Mouse (Mus musculus): ENCODE measurements at regions not wholly inside any gene's neighbourhood (a gene's known extent, or its start where the extent isn't known, plus 50 kb on each side); places are given as distances from the start of the nearest gene placed in this dataset.

DNA sequence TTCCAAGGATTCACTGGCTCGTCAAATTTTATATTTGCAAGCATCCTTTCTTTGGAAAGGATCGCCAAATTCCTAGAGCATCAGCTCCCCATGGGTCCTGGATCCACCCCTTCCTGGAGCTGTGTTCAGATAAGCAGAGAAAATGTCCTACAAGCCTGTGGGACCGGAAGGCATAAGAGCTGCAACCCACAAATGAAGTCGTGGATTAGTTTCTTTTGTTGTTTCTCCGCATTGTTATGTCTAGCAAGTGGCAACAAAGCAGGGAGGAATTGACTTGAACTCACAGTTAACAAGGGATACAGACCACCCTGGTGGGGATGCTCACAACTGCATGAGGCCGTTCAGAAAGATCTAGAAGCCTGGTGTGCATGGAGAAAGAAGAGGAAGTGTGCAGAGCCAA lies 406.4 kb downstream of the Med13l start:
- no peak for DNase-seq (ENCODE audit: extremely low read depth, insufficient read length, low spot score)

DNA sequence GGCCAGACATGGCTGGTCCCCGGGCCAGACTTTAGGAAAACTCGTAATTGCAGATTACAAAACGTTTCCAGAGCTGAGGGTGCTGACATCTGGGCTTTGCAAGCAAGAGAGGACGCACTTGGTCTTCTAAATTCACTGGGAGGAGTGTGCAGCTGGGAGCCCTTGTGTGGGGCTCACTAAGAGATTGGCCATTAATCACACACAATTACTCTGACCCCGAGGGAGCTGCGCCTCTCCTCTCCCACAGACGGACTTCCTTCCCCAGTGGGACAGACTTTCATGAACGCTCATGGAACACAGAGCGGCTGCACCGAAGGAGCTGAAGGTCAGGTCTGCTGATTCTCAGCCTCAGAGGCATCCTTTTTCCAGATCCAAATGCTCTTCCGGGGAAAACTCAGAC lies 407.2 kb downstream of the Med13l start:
- no peak for DNase-seq (ENCODE audit: extremely low read depth, insufficient read length, low spot score)

DNA sequence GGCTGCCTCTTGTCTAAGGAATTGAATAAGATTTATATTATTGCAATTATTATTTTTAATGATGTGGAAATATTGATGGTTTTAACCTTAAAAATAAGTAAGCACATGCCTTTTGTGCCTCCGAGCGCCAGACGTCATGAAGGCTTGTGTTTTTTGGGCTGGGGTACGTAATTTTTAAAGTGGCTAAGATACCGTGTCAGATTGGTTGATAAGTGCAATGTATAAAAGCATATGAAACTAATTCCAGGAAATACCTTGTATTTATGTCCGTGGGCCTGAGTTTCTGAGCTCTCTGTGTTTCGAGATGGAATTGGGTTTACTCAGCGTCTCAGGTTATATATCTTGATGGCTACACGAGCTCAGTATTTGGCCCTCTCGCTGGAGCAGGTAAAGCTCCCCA lies 414.7 kb downstream of the Med13l start:
- DNase-seq (ENCODE audit: extremely low read depth, insufficient read length, low spot score): no peak

DNA sequence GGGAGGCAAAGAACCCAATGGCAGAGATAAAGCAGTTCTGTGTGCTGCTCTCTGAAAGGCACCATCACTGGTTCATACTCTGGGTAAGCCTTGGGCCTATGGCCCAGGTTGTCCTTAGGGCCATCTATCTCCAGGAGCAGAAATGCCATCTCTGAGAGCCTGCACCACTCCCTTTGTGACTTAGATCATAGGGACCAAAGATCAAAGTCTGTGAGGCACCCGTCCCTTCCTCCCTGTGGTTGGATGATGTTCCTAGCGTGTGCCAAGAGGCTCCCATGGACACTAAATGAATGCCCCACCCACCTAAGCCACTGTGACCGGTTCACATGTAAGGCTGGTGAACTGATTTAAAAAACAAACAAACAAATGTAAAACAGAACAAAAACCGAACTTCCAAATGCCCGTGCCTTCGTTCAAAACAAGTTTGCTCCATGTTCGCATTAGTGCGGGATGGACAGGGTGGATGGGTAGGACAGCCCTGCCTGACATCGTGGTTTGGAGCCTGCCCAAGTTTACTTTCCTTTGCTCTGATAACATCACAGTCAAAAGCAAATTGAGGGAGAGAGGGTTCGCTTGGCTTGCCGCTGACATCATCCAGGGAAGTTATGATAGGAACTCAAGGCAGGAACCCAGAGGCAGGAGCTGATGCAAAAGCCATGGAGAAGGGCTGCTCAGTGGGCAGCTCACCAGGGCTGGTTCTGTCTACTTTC lies 418.6 kb downstream of the Med13l start:
- no peak for DNase-seq (ENCODE audit: extremely low read depth, insufficient read length, low spot score)

DNA sequence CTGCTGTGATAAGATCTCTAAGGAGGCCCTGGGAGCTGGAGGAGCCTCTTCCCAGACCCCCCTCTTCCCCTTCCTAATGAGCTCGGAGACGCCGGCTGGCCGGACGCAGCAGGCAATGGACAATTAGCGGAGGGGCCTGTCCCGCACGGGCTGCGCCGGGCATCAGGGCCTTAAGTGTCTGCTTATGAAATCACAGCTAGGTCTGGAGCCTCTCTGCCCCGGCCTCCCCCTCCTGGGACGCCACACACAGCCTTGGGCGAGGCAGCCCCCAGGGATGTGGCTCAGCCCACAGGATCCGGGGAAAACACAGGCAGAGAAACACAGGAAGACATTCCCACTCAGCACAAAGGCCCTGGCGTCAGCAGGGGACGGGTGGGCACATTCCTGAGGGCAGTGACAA lies 420.6 kb downstream of the Med13l start:
- no peak for DNase-seq (ENCODE audit: extremely low read depth, insufficient read length, low spot score)

DNA sequence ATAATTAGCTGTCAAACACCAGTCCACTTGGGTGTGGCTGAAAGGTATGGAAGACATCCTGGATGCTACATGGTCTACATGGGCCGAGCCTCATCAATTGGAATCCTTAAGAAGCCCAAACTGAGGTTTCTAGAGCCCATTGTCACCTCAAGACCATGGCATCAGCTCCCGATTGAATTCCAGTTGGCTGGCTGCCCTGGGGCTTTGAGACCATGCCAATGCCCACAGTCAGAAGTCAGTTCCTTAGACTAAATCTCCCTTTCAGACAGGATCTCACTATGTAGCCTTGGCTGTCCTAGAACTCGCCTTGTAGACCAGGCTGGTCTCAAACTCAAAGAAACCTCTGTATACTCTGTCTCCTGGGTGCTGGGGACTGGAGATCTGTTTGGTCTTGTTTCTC lies 423.8 kb downstream of the Med13l start:
- DNase-seq (ENCODE audit: extremely low read depth, insufficient read length, low spot score): no peak

DNA sequence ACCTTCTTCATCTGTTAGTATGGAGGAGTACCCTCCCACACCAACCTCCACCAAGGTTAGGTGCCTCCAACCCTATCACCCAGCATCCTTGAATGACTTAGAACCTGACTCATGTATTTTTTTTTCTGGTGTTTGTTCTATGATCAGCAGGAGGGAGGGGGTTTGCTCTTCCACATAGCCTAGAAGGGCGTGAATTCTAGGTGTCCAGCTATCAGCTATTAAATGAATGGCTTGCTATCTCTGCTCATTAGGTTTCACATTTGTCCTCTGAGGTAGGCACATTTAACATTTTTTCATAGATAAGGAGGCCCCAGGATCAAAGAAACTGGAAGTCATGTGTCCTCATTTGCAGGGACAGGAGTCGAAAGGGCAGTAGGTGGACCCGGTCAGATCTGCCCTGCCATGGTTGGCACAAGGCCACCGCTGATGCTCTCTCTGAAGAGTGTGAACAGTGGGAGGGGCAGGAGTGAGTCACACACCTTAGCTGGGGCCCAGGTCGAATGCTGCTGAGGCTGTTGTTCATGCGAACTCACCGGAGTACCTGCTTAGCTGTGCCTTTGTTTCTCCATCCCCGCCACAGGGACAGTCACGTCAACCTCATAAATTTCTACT lies 424.4 kb downstream of the Med13l start:
- DNase-seq (ENCODE audit: extremely low read depth, insufficient read length, low spot score): no peak

DNA sequence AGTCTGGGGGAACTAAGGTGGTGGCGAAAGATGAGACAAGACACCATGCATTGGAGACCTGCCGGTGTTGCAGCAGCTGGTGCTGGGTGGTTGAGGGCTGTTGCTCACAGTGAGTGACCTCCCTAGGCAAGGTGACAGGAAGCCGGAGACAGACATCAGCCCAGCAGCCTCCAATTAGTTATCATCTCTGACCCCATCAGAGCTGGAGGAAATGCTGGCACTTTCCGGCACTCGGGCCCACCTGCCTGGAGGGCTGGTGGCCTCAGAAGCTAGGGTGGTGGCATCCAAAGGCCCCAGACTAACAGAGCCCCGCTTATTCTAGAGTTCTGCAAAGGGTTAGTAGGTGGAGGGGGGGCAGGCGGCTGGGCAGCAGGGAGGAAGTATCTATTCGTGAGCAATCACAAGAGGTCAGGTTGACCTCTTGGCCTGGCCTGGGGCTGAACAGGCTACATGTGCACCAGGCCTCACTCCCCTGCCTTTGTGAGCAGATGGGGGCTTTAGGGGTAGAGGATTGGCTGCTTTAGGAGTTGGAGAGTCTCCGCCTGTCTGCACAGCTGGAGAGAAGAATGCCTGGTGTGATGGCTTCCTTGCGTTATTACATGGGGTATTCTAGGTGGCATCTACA lies 427.0 kb downstream of the Med13l start:
- DNase-seq (ENCODE audit: extremely low read depth, insufficient read length, low spot score): no peak

DNA sequence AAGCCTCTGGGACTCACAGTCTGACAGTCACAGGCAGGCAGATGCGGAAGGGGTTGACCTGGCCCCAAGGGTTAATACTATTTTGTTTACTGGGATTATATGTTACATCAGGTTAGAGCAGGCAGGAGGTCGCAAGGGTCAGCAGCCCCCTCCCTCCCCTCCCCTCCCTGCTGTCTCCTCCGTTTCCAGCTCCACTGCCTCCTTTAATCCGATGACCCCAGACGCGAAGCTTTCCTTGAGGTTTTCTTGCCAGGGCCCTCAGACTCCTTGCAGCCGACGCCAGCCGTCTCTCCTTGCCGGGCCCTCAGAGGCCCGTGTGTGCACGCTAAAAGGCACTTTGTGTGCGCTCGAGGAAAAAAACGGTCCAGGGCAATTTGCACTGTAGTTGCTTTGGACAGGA lies 438.6 kb downstream of the Med13l start:
- no peak for DNase-seq (ENCODE audit: extremely low read depth, insufficient read length, low spot score)

DNA sequence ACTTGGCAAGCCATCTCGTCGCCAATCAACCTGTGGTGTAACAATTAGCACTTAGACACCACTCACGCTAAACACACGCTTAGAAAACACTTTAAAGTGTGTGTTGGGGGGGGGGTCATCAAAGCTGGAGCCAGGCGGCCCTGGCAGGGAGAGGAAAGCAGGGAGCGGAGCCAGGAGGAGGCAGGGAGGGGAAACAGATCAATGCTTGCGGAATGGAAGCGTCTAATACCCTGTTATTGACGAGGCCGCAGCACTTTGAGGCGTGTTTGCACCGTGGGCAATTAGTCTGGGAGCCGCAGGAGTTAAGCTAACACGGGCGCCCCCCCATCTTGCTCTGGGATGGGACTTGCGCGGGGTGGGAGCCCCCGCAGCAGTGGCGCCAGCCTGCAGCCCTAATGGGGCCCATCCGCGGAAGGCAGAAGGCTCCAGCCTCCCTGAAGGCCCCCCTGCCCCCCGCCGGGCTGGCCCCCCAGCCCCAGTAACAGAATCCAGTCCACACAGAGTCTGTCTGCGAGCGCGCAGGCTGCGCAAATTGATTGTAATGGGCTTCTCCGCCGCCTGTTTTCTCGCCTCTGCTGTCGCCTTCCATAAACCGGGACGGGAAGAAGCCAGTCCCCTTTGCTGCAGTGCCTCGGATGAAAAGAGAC lies 445.5 kb downstream of the Med13l start:
- no peak for DNase-seq (ENCODE audit: extremely low read depth, insufficient read length, low spot score)

DNA sequence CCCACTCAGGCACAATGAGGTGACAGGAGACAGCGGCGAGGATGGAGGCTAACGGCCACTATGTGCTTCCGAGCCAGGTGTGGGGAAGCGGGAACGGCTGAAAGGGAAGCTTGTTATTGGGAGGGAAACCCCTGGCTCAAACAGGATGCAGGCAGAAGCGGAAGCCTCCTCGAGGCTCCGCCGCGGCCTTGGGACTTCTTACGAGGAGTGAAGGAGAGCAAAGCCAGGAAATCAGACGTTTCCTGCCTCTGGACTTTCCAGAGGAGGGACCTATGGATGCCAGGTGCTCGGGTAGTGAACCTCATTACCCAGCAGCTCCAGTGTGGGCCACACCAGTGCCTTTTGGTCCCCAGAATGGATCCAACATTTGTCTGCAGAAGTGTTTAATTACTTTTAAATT lies 449.6 kb downstream of the Med13l start:
- no peak for DNase-seq (ENCODE audit: extremely low read depth, insufficient read length, low spot score)

DNA sequence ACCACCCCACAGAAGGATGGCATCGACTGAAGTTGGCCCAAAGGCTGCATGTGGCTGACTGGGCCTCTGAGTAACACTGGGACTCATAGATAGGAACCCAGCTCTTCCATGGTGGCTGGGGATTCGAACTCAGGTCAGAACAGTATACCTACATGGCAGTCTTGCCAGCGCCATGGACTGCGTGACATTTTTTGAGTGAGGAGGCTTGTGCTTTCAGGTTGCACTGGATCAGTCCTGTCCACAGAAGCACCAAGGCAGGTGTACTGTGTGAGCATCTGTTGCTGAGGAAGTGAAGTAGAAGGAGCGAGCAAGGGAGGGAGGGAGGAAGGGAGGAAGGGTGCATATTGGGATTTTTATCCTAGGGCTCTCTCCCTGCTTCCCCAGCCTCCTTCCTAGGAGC lies 454.7 kb downstream of the Med13l start:
- no peak for DNase-seq (ENCODE audit: extremely low read depth, insufficient read length, low spot score)

DNA sequence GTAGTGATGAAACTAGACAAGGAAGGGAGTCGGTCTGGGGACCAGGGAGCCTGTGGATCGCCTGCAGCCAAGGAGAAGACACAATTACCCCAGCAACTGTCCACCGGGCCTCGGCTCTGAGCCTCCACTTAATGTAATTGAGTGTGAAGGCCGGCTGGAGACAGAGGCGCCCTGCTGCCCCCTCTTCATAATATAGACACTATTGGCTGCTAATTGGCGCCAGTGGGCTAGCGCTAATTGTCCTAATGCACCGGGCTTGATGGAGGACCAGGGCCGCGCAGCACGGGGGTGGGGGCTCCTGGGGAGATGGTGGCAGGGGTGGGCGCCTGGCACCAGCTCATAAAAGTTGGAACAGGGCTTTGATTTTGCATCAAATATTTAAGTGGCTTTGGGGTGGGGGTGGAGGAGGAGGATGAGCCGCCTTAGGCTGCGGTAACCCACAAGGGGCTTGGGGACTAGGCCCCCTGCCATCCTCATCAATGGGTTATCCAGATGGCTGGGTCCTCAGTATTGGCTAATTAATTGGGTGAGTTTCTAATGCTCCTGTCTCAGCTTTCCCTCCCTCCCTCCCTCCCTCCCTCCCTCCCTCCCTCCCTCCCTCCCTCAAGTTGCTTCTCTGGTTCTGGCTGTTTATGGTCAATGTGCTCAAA lies 455.3 kb downstream of the Med13l start:
- no peak for DNase-seq (ENCODE audit: extremely low read depth, insufficient read length, low spot score)

DNA sequence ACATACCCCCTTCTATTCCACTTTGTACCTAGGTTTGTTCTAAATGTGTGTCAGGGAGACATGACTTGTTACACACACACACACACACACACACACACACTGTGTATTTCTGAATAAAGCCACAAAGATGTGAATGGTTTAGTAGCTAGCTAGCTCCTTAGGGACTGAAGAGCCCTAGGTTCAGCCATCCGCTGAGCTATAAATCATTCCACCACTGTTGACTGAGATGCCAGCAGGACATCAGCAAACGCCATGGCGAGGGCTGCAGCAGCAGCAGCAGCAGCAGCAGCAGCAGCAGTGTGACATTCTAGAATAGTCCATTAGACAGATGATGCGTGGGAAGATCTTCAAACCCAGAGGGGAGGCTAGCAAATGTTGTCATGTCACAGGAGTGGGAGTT lies 455.9 kb downstream of the Med13l start:
- DNase-seq (ENCODE audit: extremely low read depth, insufficient read length, low spot score): no peak

DNA sequence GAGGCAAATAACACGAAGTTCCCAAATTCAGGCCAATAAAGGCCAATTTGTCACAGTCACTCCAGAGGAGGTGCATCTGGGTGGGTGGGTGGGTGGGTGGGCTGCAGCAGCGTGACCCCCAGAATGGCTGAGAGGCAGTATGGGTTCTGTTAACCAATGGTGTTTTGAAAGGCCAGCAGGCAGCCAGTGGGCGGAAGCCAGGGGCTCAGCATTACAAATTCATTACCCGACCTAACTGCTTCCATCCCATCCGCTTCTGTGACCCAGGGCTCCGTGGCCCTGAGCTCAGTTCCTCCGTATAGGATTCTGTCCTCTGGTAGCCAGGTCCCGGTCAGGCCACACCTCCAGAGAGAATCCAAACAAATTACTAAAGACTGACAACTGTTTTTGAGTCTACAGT lies 463.5 kb downstream of the Med13l start:
- no peak for DNase-seq (ENCODE audit: extremely low read depth, insufficient read length, low spot score)

DNA sequence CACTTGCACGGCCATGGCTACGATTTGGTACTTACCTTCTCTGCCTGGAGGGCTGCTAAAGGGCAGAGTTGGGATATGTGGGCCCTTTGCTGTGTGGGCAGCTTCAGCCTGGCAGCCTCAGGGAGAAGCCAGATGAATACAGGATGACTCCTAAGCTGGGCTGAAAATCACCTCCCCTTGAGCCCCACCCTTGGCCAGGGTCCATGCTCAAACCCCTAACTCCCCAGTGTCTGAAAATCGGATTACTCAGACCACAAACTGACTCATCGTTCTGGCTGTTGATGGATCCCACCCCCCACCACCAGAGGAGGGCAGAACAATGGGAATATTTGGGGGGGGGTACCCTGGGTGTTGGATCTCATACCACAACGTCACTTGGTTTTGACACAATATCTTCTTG lies 471.6 kb downstream of the Med13l start:
- DNase-seq (ENCODE audit: extremely low read depth, insufficient read length, low spot score): peak; percentile 47

DNA sequence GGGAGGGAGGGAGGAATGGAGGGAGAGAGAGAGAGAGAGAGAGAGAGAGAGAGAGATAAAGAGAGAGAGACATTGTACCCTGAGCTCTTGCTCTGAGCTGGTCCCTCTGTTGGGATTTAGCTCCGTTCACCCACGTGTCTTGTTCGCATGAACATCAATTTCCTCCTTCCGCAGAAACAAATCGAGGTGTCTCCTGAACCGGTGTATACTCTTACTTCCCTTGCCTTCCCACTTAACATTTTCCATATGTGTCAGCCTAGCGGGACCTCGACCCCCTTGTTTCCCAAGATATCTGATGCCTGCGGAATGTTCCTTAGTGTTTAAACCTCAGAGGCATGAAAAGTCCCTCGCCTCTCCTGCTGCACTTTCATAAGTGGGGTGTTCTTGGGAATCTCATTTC lies 484.1 kb downstream of the Med13l start:
- no peak for DNase-seq (ENCODE audit: extremely low read depth, insufficient read length, low spot score)

DNA sequence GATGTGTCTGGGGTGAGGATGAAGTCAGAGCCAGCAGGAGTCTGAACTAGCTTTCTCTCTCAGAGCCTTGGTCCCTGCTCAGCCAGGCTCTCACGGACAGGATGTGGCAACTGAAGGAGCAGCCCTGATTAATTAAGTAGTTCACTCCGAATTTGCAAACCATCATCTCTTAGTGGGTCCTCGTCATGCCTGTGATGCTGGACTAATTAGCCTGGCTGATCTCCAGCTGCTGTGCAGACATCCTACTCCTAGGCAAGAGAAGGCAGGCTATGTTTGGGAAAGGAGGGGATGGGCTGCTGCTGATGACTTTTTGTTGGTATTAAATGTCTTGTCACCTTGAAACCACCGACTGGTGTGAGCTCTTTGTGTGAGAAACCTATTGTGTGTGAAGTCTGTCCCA lies 487.1 kb downstream of the Med13l start:
- DNase-seq (ENCODE audit: extremely low read depth, insufficient read length, low spot score): no peak

DNA sequence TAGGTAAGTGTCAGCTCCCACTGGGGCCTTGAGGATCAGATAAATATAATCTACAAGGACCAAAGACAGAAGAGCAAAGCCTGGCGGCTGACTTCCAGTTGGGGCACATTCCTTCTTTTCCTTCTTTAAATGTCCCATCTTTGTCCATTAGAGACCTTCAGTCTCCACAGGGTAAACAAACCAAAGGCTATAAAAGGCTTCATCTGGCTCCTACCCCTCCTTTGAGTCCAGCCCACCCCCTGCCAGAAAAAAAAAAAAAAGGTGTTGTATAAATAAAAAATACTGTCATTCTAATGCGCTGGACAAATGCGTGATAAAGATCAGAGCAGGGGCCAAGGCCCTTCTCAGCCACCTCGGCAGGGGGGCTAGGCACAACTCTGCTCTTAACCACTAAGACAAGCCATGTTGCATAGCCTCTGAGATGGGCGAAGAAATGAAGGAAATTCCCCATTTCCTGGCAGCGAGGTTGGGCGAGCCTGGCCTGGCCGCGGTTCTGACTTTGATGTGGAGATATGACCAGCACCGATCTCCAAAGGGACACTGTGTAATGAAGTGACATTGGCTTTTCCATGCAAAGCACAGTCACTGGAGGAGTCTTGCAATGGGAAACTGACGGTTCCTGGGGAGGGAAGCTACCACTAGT lies 492.0 kb downstream of the Med13l start:
- DNase-seq (ENCODE audit: extremely low read depth, insufficient read length, low spot score): no peak

DNA sequence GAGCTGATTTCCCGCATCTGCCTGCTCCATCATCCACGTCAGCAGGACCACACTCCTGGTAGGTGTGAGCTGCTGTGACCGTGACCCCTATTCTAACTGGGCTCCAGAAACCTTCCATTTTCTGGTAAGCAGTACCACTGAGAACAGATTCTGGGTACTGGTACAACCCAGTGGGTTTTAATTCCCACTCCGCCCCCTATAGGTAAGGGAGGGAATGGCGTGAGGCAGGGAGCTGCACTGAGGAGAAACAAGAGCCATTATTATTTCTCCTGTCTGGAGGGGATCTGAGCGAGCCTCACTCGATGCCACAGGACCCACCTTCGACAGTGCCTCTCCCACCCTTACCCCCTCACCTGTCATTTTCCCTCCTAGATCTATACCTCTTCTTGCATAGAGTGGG lies 493.3 kb downstream of the Med13l start:
- DNase-seq (ENCODE audit: extremely low read depth, insufficient read length, low spot score): no peak

DNA sequence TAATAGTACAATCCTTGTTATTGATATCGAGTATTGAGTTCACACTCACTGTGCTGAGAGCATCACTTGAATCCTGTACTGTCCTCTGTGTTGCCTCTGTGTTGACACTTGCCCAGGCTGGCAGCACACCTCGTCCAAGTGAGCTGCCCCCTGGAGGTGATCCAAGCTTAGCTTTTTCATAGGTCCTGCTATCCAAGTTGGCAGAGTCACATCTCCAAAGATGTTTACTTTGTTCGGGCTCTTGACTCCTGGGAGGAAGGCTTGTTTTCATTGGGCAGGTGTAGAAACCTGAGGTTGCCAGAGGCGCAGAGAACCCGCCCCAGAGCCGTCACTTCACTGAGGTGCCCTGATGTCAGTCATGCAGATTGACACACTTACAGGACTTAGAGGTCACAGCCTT lies 493.9 kb downstream of the Med13l start:
- DNase-seq (ENCODE audit: extremely low read depth, insufficient read length, low spot score): no peak
